Mouse (Mus musculus) megakaryocyte, embryonic 14.5 days (primary cell): ENCODE data around the gene Tmem178b. TPM values are rescaled to one million over a fixed set of nuclear protein-coding genes. Genes with fewer than 3 reads are reported as not detected.

Experiments used
- H3K27me3 ChIP-seq: replicated peaks from 2 replicates; pipeline ENCODE3; 2012; ENCODE audit warnings: inconsistent platforms
- H3K36me3 ChIP-seq: replicated peaks from 2 replicates; pipeline ENCODE3; 2012; ENCODE audit warnings: low read length, inconsistent platforms, mixed read lengths
- H3K4me1 ChIP-seq: 2 replicates; pipeline ENCODE4 v1.6.1; 2012; ENCODE audit warnings: inconsistent platforms
- H3K4me3 ChIP-seq: replicated peaks from 2 replicates; pipeline ENCODE3; 2012; ENCODE audit warnings: moderate library complexity, mild to moderate bottlenecking, inconsistent platforms
- H3K9me3 ChIP-seq: 2 replicates; pipeline ENCODE4 v1.6.1; 2012; ENCODE audit warnings: inconsistent platforms
- FLI1 ChIP-seq: IDR thresholded peaks from 2 replicates; pipeline ENCODE4 v1.6.1; 2012; ENCODE audit warnings: low read length, inconsistent platforms, mixed read lengths
- GATA1 ChIP-seq: IDR thresholded peaks from 3 replicates; pipeline ENCODE4 v1.6.1; 2012; ENCODE audit warnings: mixed read lengths, low read length, inconsistent platforms, borderline replicate concordance
- polyA plus RNA-seq: library from polyadenylated mRNA; stranded (reverse); fragments of >175 nt; gene quantifications from 2 replicates; pipeline ENCODE4 v1.2.3, GENCODE M21; 2012; ENCODE audit warnings: low replicate concordance; ENCODE audit not compliant: insufficient read depth

Tmem178b gene
- polyA plus RNA-seq, 1 experiment: not detected

DNA sequence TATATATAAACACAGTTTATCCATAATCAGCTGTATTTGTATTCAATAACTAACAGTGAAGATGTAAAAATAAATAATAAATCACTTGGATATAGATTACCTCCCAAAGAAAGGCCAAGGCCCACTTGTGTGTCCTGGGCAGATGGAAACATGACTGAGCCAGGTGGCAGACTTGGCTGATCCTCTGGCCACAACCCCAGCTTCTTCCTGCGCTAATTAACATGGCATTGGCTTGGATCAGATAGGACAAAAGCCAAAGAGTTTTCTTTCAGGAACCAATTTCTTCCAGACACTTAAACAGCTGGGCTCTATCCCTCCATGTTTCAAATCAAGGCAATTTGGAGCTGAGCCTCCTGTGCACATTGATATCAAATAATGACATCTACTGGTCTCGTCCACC, 355.9 kb downstream of the Tmem178b start:
- Histone ChIP-seq H3K27me3 (peaks cover 2% of the 10 kb centered on the region), H3K9me3 (no peaks in the 10 kb centered on the region), H3K4me3 (no peak overlapping the region), H3K36me3 (no peaks in the 10 kb centered on the region), H3K4me1 (no peaks in the 10 kb centered on the region)
- TF ChIP-seq FLI1 (no peak), GATA1 (no peak)

DNA sequence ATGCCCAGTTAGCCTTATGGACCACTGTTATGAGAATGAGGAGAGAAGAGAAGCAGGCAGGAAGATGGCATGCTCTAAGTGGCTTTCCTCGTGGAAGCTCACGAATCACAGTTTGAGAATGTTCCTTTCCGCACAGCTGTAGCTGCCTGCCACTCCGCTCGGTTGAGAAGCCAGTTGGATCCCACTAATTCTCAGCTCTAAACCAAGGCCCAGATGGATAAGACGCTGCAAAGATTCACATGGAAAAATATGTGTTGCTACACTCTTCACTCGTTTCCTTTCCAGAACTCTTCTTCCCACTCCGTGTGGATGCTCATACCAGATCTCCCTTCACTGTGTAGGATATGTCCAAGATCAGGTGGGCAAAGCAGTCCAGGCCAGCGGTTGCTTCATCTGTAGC, 356.9 kb downstream of the Tmem178b start:
- Histone ChIP-seq H3K9me3 (no peaks in the 10 kb centered on the region), H3K36me3 (no peaks in the 10 kb centered on the region), H3K27me3 (peaks cover 2% of the 10 kb centered on the region), H3K4me1 (no peaks in the 10 kb centered on the region), H3K4me3 (no peak overlapping the region)
- TF ChIP-seq GATA1: no peak
- TF ChIP-seq FLI1: no peak

GRCm38 (mm10) chr6:40234066-40234465, 361.0 kb downstream of the Tmem178b start:
- Histone ChIP-seq H3K9me3 (no peaks in the 10 kb centered on the region), H3K27me3 (peaks cover 4% of the 10 kb centered on the region), H3K4me3 (no peak overlapping the region), H3K36me3 (no peaks in the 10 kb centered on the region), H3K4me1 (no peaks in the 10 kb centered on the region)
- TF ChIP-seq FLI1: no peak
- TF ChIP-seq GATA1: no peak

GRCm38 (mm10) chr6:40235793-40236470, 362.9 kb downstream of the Tmem178b start:
- H3K9me3 ChIP-seq: no peaks in the 10 kb centered on the region
- H3K27me3 ChIP-seq: peaks cover 4% of the 10 kb centered on the region
- H3K36me3 ChIP-seq: no peaks in the 10 kb centered on the region

DNA sequence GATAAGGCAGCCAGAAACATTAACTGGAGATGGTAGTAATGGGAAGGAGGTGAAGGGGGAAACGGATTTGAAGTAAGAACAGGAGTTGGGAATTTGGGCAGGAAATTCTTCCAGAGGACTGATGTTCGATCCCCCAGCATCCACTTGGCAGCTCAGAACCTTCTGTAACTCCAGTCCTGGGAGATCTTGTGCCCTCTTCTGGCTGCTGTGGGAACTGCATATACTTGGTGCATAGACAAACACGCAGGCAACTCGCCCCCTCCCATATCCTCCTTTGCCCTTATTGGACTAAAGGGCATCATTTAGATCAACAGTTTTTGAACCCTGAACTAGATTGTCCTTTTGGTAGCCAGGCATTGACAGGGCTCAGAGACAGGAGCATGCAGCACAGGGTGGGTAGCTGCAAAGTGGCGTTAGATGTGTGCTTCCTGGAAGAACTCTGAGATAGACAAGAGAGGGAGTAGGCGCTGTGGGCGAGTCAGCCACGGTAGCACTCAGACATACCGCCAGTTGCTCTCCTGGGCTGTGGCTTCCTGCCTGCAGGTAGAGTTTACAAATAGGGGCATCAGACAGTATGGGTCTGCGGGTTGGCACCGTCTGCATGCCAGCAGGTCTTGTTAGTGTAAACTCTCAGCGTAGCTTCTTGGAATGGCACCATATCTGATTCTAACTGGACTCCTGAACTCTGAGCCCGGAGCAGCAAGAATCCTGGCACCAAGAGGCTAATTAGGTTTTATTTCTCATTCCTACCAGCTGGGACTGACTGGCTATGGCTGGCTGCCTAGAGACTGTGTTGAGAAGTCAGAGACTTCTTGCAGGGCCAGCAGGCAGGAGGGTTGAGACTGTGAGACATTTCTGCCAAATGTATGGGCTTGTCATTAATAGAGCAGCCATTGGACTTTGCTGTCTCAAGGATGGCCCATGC, 364.0 kb downstream of the Tmem178b start:
- Histone ChIP-seq H3K9me3 (no peaks in the 10 kb centered on the region), H3K4me1 (no peaks in the 10 kb centered on the region), H3K36me3 (no peaks in the 10 kb centered on the region), H3K27me3 (peaks cover 4% of the 10 kb centered on the region), H3K4me3 (no peak overlapping the region)
- TF ChIP-seq FLI1: no peak
- no peak for TF ChIP-seq GATA1

More at GRCm38 (mm10) chr6:40235793-40236470, 362.9 kb downstream of the Tmem178b start:
- no peak for TF ChIP-seq GATA1
- no peak for TF ChIP-seq FLI1
- Histone ChIP-seq H3K4me3 (no peak overlapping the region), H3K4me1 (no peaks in the 10 kb centered on the region)

DNA sequence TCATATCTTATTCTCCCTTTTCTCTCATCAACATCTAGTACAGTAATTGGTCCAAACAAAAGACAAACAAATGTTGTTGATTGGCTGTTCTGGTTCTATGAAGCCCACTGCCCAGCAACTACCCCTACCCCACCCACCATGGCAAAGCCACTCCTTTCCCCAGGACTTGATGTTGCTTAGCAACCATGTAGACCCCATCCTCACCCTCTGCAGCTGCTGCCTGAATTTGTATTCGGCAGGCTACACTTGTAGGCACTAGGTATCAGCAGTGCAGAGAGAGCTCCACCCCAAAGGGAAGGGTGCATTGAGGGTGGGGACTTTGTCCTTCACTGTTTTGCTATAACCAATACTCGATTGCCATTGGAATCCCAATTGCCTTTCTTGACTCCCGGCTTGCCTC, 365.8 kb downstream of the Tmem178b start:
- Histone ChIP-seq H3K27me3 (peaks cover 2% of the 10 kb centered on the region), H3K4me3 (no peak overlapping the region), H3K4me1 (no peaks in the 10 kb centered on the region), H3K36me3 (no peaks in the 10 kb centered on the region), H3K9me3 (no peaks in the 10 kb centered on the region)
- TF ChIP-seq GATA1: no peak
- no peak for TF ChIP-seq FLI1

- H3K9me3 ChIP-seq: no peaks in the 10 kb centered on the region
- peaks cover 2% of the 10 kb centered on the region for H3K27me3 ChIP-seq
- no peak for TF ChIP-seq FLI1
- no peak for TF ChIP-seq GATA1
- no peaks in the 10 kb centered on the region for H3K4me1 ChIP-seq
- no peak overlapping the region for H3K4me3 ChIP-seq
- H3K36me3 ChIP-seq: no peaks in the 10 kb centered on the region
Observed at GRCm38 (mm10) chr6:40240671-40241070, 367.6 kb downstream of the Tmem178b start.

DNA sequence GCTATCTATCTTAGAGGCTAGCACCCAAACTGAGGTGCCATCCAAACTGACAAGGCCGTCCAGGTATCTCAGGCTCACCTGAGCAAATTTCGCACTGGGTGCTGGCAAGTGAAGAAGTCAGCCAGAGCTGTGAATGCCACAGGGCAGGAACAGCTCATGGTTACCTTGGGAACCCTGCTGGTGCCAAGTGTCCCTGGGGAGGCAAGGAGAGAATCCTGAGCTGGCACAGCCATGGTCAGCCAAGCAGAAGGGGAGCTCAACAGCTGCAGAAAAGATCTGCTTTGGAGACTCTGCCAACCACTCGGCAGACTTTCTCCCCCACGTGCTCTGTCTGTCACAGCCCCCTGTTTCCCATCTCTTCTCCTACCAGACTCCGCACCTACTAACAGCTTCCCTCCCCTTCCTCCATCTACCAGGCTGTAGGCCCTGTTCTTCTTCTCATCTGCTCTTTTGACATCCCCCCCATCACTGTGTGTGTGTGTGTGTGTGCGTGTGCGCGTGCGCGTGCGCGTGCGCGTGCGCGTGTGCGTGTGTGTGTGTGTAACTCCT, 374.4 kb downstream of the Tmem178b start:
- Histone ChIP-seq H3K4me1 (no peaks in the 10 kb centered on the region), H3K4me3 (no peak overlapping the region), H3K9me3 (no peaks in the 10 kb centered on the region), H3K27me3 (no peaks in the 10 kb centered on the region), H3K36me3 (no peaks in the 10 kb centered on the region)
- TF ChIP-seq GATA1: no peak
- TF ChIP-seq FLI1: no peak

- no peak for TF ChIP-seq GATA1
- TF ChIP-seq FLI1: no peak
- H3K27me3 ChIP-seq: no peaks in the 10 kb centered on the region
- H3K36me3 ChIP-seq: no peaks in the 10 kb centered on the region
- H3K4me3 ChIP-seq: no peak overlapping the region
- H3K9me3 ChIP-seq: no peaks in the 10 kb centered on the region
- no peaks in the 10 kb centered on the region for H3K4me1 ChIP-seq
Observed at GRCm38 (mm10) chr6:40249939-40250338, 376.9 kb downstream of the Tmem178b start.

GRCm38 (mm10) chr6:40263687-40264086, 390.6 kb downstream of the Tmem178b start:
- Histone ChIP-seq H3K36me3 (no peaks in the 10 kb centered on the region), H3K9me3 (no peaks in the 10 kb centered on the region), H3K27me3 (no peaks in the 10 kb centered on the region), H3K4me3 (no peak overlapping the region), H3K4me1 (no peaks in the 10 kb centered on the region)
- no peak for TF ChIP-seq FLI1
- no peak for TF ChIP-seq GATA1
